Mouse (Mus musculus): ENCODE results near the gene Ccdc136. TPM values are rescaled to one million over a fixed set of nuclear protein-coding genes. Genes with fewer than 3 reads are reported as not detected.

Ccdc136 gene
- total RNA-seq, 2 experiments from 2014 or later, result 66.9 to 74.2 TPM

- TF ChIP-seq CTCF (conservative IDR thresholded peaks at IDR 0.05), result no peak
- peak; percentile 94 for DNase-seq (ENCODE audit: low spot score in 2 of 2)
- Histone ChIP-seq H3K4me3 (peak within 1 kb of the TSS; percentile 78), H3K27ac (peak within 1 kb of the TSS; percentile 88)
These were observed 71.7 kb downstream of the Ccdc136 start, which contains the start of gene Atp6v1f for GRCm38 (mm10) chr6:29467583-29468354. TSS of gene Atp6v1f (plus strand) at chr6:29467718.

GRCm38 (mm10) chr6:29468851-29469250, 72.7 kb downstream of the Ccdc136 start:
- no peak for TF ChIP-seq CTCF (conservative IDR thresholded peaks at IDR 0.05)
- Histone ChIP-seq H3K27ac (no peak overlapping the region), H3K4me3 (peak overlapping the region; percentile 78)
- no peak for DNase-seq (ENCODE audit: low spot score in 2 of 2)

- no peak within 1 kb of the TSS for H3K4me3 ChIP-seq
- H3K27ac ChIP-seq, result no peak within 1 kb of the TSS
- no peak for TF ChIP-seq CTCF (conservative IDR thresholded peaks at IDR 0.05)
- DNase-seq (ENCODE audit: low spot score in 2 of 2), result no peak
These were observed 75.0 kb downstream of the Ccdc136 start, which contains the start of gene Atp6v1fnb for GRCm38 (mm10) chr6:29471137-29471536. TSS of gene Atp6v1fnb (plus strand) at chr6:29471437.

- 0 out of 2 replicates have a peak, but pooled peaks have one; percentile 5 for TF ChIP-seq CTCF (conservative IDR thresholded peaks at IDR 0.05)
- H3K27ac ChIP-seq, result peak overlapping the region; percentile 12; the same call in 1 of the 2 replicates
- DNase-seq (ENCODE audit: low spot score in 2 of 2), result peak; percentile 61 to 71
These were observed 78.0 kb downstream of the Ccdc136 start for GRCm38 (mm10) chr6:29473941-29474691.

GRCm38 (mm10) chr6:29474736-29475135, 78.6 kb downstream of the Ccdc136 start:
- no peak for DNase-seq (ENCODE audit: low spot score in 2 of 2)
- Histone ChIP-seq H3K27ac (no peak overlapping the region), H3K4me3 (no peak overlapping the region)
- no peak for TF ChIP-seq CTCF (conservative IDR thresholded peaks at IDR 0.05)

More at GRCm38 (mm10) chr6:29473941-29474691, 78.0 kb downstream of the Ccdc136 start:
- peak overlapping the region; percentile 59 for H3K4me3 ChIP-seq

Small RNAs within 50 kb of the gene (microRNA-seq; reads per million reads assigned to microRNA genes)
- gene Gm26220, result 0.55 to 0.64 reads per million in 2 experiments
- 0 reads per million in 2 experiments for gene Gm44354

Other genes with a start within 250 kb of the Ccdc136 start
- 10 to 100 TPM; 43.6 to 51.0 TPM for gene Rbm28, start 231.3 kb upstream of the Ccdc136 start, total RNA-seq (2021)
- 1 to 10 TPM; 2.6 to 2.7 TPM for gene Prrt4, start 216.7 kb upstream of the Ccdc136 start, total RNA-seq (2021)
- 10 to 100 TPM; 40.7 to 47.5 TPM for gene Impdh1, start 179.9 kb upstream of the Ccdc136 start, total RNA-seq (2021)
- 1 to 10 TPM; 6.4 to 6.6 TPM for gene Hilpda, start 123.8 kb upstream of the Ccdc136 start, total RNA-seq (2021)
- gene Fam71f2, start 116.7 kb upstream of the Ccdc136 start, total RNA-seq (2021), result under 1 TPM; 0.51 to 0.56 TPM
- not detected for gene Fam71f1, start 77.2 kb upstream of the Ccdc136 start, total RNA-seq (2021)
- gene Calu, start 48.2 kb upstream of the Ccdc136 start, total RNA-seq (2021), result 10 to 100 TPM; 65.3 to 67.6 TPM
- gene Opn1sw, start 7.8 kb upstream of the Ccdc136 start, total RNA-seq (2021), result not detected
- 1 to 10 TPM; 1.2 to 1.4 TPM for gene Flnc, start 36.9 kb downstream of the Ccdc136 start, total RNA-seq (2021)
- gene Atp6v1f, start 71.4 kb downstream of the Ccdc136 start, total RNA-seq (2021), result 100 to 1,000 TPM; 245 to 247 TPM
- under 1 TPM in 1 of 2 experiments, not detected in 1; 0.59 TPM for gene Atp6v1fnb, start 75.1 kb downstream of the Ccdc136 start, total RNA-seq (2021)
- 1 to 10 TPM; 1.1 to 2.0 TPM for gene Kcp, start 111.6 kb downstream of the Ccdc136 start, total RNA-seq (2021)
- 1 to 10 TPM; 3.8 to 5.1 TPM for gene Irf5, start 130.3 kb downstream of the Ccdc136 start, total RNA-seq (2021)
- gene Tnpo3, start 213.6 kb downstream of the Ccdc136 start, total RNA-seq (2021), result 10 to 100 TPM; 65.7 to 72.7 TPM

Measured in layer of hippocampus, adult 2 months (tissue).